Mouse (Mus musculus) liver, postnatal 0 days (tissue): Measurements from ENCODE around the gene Frzb.

ENCODE experiments used
- CTCF ChIP-seq: sonication (generic); IDR thresholded peaks from 2 replicates; pipeline ENCODE4 v1.5.1; 2016; ENCODE audit warnings: antibody characterized with exemption, low read depth
- EP300 ChIP-seq: IDR thresholded peaks from 2 replicates; pipeline ENCODE4 v1.6.1; 2016; ENCODE audit warnings: antibody characterized with exemption, low read depth, mild to moderate bottlenecking

DNA sequence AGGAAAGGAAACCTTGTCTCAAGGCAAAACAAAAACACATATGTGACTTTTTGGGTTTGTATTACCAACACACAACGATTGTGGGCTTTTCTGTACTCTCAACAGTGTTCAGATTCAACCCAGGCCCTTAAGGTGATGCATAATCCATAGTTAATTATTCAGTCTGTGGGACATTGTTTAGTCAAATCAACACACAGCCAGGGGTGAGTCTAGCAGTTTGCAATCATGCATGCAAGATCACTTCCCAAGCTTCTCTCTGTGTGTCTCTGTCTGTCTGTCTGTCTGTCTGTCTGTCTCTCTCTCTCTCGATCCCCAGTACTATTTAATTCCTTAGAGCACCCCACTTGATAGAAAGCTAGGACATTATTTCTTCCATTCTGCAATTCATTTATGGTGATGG, 10.0 kb downstream of the Frzb start:
- TF ChIP-seq CTCF (no peak), EP300 (no peak)
